Mouse (Mus musculus): ENCODE data around the gene Foxr1. TPM values are rescaled to one million over a fixed set of nuclear protein-coding genes. Genes with fewer than 3 reads are reported as not detected.

The Foxr1 gene
- not detected in 2 replicates for polyA plus RNA-seq (2015; fragmentation: Nextera tagmentation; extraction: Ambion mirVana)

GRCm38 (mm10) chr9:44440961-44441360, at the start of gene Foxr1:
TSS of gene Foxr1 (minus strand) at chr9:44441136.

GRCm38 (mm10) chr9:44482552-44482951, 41.6 kb upstream of the Foxr1 start, which contains the start of gene Bcl9l:
TSS of gene Bcl9l (plus strand) at chr9:44482825.

GRCm38 (mm10) chr9:44454891-44455220, 13.9 kb upstream of the Foxr1 start, which contains the start of gene Upk2:
TSS of gene Upk2 (minus strand) at chr9:44454976.

GRCm38 (mm10) chr9:44418519-44419385, 22.2 kb downstream of the Foxr1 start, which contains the start of gene Ccdc84:
TSS of gene Ccdc84 (minus strand) at chr9:44418569.

GRCm38 (mm10) chr9:44406906-44407751, 33.8 kb downstream of the Foxr1 start, which contains the start of the genes Rps25 and Trappc4:
TSS of gene Rps25 (plus strand) at chr9:44407139.
TSS of gene Trappc4 (minus strand) at chr9:44407600.

GRCm38 (mm10) chr9:44396684-44397411, 44.1 kb downstream of the Foxr1 start, which contains the start of gene Slc37a4:
TSS of gene Slc37a4 (plus strand) at chr9:44396852.

Small RNA genes within 50 kb of the gene (microRNA-seq; reads per million reads assigned to microRNA genes)
- gene Mir7085, result 0 to 0.41 reads per million in 2 experiments

Other genes with a start within 250 kb of the Foxr1 start
- 4.2 and 5.2 TPM in 2 replicates for gene Cbl, start 207.1 kb downstream of the Foxr1 start, polyA plus RNA-seq (2015; fragmentation: Nextera tagmentation; extraction: Ambion mirVana)
- not detected in 2 replicates for gene Ccdc153, start 200.5 kb downstream of the Foxr1 start, polyA plus RNA-seq (2015; fragmentation: Nextera tagmentation; extraction: Ambion mirVana)
- not detected in 2 replicates for gene Pdzd3, start 189.7 kb downstream of the Foxr1 start, polyA plus RNA-seq (2015; fragmentation: Nextera tagmentation; extraction: Ambion mirVana)
- 10.4 and 10.9 TPM in 2 replicates for gene Nlrx1, start 172.5 kb downstream of the Foxr1 start, polyA plus RNA-seq (2015; fragmentation: Nextera tagmentation; extraction: Ambion mirVana)
- gene Abcg4, start 152.5 kb downstream of the Foxr1 start, polyA plus RNA-seq (2015; fragmentation: Nextera tagmentation; extraction: Ambion mirVana), result 0.38 and 0.58 TPM in 2 replicates
- 7.5 and 7.7 TPM in 2 replicates for gene Hinfp, start 135.5 kb downstream of the Foxr1 start, polyA plus RNA-seq (2015; fragmentation: Nextera tagmentation; extraction: Ambion mirVana)
- 3.5 and 6.5 TPM in 2 replicates for gene C2cd2l, start 120.9 kb downstream of the Foxr1 start, polyA plus RNA-seq (2015; fragmentation: Nextera tagmentation; extraction: Ambion mirVana)
- gene Dpagt1, start 115.1 kb downstream of the Foxr1 start, polyA plus RNA-seq (2015; fragmentation: Nextera tagmentation; extraction: Ambion mirVana), result 19.2 and 20.1 TPM in 2 replicates
- 55.3 and 61.5 TPM in 2 replicates for gene H2afx, start 106.4 kb downstream of the Foxr1 start, polyA plus RNA-seq (2015; fragmentation: Nextera tagmentation; extraction: Ambion mirVana)
- gene Hmbs, start 96.9 kb downstream of the Foxr1 start, polyA plus RNA-seq (2015; fragmentation: Nextera tagmentation; extraction: Ambion mirVana), result 44.7 and 48.8 TPM in 2 replicates
- gene Vps11, start 79.5 kb downstream of the Foxr1 start, polyA plus RNA-seq (2015; fragmentation: Nextera tagmentation; extraction: Ambion mirVana), result 17.4 and 18.7 TPM in 2 replicates
- 5.4 and 5.8 TPM in 2 replicates for gene Hyou1, start 61.6 kb downstream of the Foxr1 start, polyA plus RNA-seq (2015; fragmentation: Nextera tagmentation; extraction: Ambion mirVana)
- gene Slc37a4, start 44.3 kb downstream of the Foxr1 start, polyA plus RNA-seq (2015; fragmentation: Nextera tagmentation; extraction: Ambion mirVana), result 57.2 and 57.6 TPM in 2 replicates
- gene Rps25, start 34.0 kb downstream of the Foxr1 start, polyA plus RNA-seq (2015; fragmentation: Nextera tagmentation; extraction: Ambion mirVana), result 1,824 and 1,924 TPM in 2 replicates
- gene Trappc4, start 33.5 kb downstream of the Foxr1 start, polyA plus RNA-seq (2015; fragmentation: Nextera tagmentation; extraction: Ambion mirVana), result 70.1 and 75.2 TPM in 2 replicates
- gene Ccdc84, start 22.6 kb downstream of the Foxr1 start, polyA plus RNA-seq (2015; fragmentation: Nextera tagmentation; extraction: Ambion mirVana), result 14.7 and 17.9 TPM in 2 replicates
- gene Upk2, start 13.8 kb upstream of the Foxr1 start, polyA plus RNA-seq (2015; fragmentation: Nextera tagmentation; extraction: Ambion mirVana), result 0.16 and 0.22 TPM in 2 replicates
- 13.3 and 14.9 TPM in 2 replicates for gene Bcl9l, start 41.7 kb upstream of the Foxr1 start, polyA plus RNA-seq (2015; fragmentation: Nextera tagmentation; extraction: Ambion mirVana)
- gene Cxcr5, start 120.7 kb upstream of the Foxr1 start, polyA plus RNA-seq (2015; fragmentation: Nextera tagmentation; extraction: Ambion mirVana), result 0.12 and 0.13 TPM in 2 replicates
- 8.9 and 9.1 TPM in 2 replicates for gene Ddx6, start 163.8 kb upstream of the Foxr1 start, polyA plus RNA-seq (2015; fragmentation: Nextera tagmentation; extraction: Ambion mirVana)
- not detected in 2 replicates for gene Treh, start 232.1 kb upstream of the Foxr1 start, polyA plus RNA-seq (2015; fragmentation: Nextera tagmentation; extraction: Ambion mirVana)

Data from skeletal muscle tissue, postnatal 0 days (tissue).